Mouse (Mus musculus): Measurements from ENCODE around the gene Sfxn3.

DNA sequence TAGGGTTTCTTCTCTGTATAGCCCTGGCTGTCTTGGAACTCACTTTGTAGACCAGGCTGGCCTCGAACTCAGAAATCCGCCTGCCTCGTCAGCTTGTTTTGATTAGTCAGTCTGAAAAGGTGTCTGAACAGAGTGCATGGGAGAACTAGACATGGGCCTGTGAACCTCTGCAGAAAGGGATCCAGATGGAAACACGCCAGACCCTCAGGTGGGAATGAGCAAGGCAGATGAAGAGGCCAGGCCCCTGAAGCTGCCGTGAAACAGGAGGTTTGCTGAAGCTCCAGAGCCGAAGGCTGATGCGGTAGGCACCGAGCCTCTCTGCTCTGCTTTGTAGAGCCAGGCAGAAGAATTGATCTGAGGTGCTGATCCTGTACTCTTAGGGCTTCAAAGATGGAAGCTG lies 35.1 kb upstream of the Sfxn3 start:
- no peak for TF ChIP-seq POLR2A (IDR thresholded peaks at IDR 0.05; ENCODE audit: borderline replicate concordance, insufficient read depth, low read length)
- TF ChIP-seq CTCF (IDR thresholded peaks at IDR 0.05; ENCODE audit: borderline replicate concordance, insufficient read depth, low read depth, low read length), result no peak
